Mouse (Mus musculus) R1 (cell line): ENCODE data around the gene Dab1.
A peak's percentile ranks its signal among the peaks of the same experiment; 100 is the strongest.

Source experiments
- DNase-seq: peaks from one replicate; pipeline ENCODE4 v3.0.0-alpha.2; 2018; ENCODE audit warnings: low read depth, low spot score

The Dab1 gene

DNA sequence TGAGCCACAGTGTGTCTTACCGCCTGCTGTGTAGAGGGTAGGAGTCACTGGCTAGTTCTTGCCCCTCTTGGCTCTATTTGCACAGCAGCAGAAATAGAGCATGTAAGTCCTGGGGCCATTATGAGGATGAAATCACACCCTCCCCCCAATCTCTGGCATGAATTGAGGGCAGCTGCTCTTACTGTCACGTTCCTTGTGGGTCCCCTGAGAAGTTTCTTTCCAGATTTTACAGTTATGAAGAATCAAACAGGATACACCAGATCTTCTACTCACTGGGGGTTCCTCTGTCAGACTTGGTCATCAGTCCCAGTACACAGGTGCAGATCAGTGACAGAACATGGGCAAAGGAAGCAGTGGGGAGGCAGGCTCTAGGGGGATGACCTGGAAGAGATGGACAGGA is 825.8 kb downstream of the Dab1 start:
- no peak for DNase-seq

DNA sequence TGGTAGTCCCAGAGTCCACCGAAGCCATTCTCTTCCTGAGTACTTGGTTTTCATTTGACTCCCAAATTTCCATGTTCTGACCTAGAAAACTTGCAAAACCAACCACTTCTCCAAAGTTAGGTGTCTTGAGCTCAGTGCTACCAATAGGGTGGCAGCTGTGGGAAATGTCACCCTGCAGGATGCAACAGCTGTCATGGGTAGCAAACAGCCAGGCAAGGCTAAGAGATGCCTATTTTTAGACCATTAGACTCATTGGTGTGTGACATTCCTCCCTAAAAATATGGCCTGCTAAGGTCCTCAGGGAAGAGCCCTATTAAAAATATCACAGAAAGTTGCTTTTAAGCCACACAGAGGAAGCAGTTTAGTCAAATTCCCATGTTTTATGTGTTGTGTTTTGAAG is 829.0 kb downstream of the Dab1 start:
- no peak for DNase-seq

DNA sequence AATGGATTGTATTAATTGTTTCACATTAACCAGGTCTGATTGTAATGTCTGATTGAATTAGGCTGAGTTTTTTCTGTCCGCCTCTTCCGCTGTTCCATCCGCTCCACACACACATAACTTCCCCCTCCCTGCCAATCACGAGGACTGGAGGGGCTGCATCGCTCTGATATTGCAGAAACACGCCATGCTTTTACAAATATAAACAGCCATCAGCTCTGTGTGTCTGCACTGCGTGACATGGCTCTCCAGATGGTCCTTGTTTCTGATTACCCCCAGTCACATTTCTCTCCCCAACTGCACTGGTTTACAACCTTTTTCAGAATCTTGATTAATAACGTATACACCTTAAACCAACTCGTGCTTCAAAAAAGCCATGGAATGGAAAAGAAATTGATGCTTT is 831.5 kb downstream of the Dab1 start:
- DNase-seq = no peak

- DNase-seq = no peak
Observed at GRCm38 (mm10) chr4:104452587-104452986, 833.4 kb downstream of the Dab1 start.

DNA sequence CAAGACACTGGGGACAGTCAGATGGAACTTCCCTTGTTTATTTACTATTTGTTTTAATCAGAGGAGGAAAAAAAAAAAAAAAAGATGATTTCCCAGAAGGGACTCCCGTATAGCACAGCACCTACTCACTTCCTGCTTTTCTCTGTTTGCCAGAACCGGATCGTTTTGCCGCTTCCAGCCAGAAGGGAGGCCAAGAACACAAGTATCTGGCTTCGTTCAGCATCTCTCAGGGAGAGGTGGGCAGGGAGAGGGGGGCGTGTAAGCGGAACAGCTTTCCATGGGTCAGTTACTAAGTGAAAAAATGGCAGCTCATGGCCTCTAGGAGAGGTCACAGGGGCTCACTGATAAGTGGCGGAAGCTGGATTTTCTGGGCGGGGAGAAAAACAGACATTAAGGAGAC is 836.0 kb downstream of the Dab1 start:
- no peak for DNase-seq

DNA sequence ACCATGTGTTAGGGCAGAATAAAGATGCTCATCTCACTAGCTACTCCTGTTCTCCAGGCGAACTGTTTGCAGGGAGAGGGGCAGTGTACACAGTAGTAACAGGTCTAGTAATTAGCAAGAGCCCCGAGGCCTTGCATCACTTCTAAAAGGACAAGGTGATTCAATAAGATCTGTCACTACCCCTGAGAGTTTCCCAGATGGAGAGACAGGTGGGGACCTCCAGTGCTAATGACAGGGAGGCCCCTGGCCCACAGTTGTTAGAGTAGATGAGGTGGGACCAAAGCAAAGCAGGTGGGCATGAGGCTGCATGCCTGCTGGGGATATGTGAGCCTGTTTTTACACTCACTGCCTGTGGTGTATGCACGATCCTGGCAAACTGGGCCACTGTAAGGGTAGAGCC is 836.6 kb downstream of the Dab1 start:
- DNase-seq = no peak

- DNase-seq = peak; percentile 13
Observed at GRCm38 (mm10) chr4:104456173-104456873, 837.2 kb downstream of the Dab1 start.

DNA sequence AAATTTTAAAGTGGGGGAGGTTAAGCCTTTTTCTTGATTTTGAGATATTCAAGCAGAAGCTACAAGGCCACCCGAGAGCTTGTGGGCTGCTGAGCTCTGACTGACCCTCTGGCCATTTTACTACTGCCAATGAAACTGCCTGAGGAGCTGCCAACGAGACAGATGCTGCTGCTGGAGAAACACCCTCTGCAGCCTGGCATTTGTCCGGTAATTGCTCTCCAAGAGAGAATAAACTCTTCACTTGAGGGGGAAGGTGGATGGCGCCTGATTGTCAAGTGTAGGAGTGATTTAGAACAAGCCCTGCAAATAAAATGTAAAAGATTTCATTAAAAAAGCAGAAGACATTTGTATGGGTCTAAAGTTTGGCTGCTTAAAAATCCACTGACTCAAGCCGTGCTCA is 839.6 kb downstream of the Dab1 start:
- DNase-seq = no peak

GRCm38 (mm10) chr4:104461106-104462011 is 842.2 kb downstream of the Dab1 start:
- no peak for DNase-seq

- no peak for DNase-seq
Observed at GRCm38 (mm10) chr4:104462932-104463780, 844.0 kb downstream of the Dab1 start.

DNA sequence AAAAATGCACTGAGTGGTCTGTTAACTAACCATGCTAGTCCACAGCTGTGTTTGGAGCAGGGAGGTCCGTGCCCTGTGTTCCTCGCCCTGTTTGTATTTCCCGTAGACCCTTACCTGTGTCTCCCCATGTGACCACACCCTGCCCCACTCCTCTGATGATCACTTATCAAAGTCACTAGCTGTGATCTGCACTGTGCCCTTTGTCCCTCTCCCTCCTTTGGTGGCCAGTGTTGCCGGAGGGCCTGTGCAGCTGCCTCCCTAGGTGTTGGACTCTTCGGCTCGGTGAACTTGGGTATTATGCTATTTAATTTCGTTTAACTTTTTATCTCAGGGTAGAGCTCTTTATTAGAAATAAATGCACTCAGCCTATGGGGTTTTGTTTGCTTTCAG is 844.6 kb downstream of the Dab1 start:
- no peak for DNase-seq

DNA sequence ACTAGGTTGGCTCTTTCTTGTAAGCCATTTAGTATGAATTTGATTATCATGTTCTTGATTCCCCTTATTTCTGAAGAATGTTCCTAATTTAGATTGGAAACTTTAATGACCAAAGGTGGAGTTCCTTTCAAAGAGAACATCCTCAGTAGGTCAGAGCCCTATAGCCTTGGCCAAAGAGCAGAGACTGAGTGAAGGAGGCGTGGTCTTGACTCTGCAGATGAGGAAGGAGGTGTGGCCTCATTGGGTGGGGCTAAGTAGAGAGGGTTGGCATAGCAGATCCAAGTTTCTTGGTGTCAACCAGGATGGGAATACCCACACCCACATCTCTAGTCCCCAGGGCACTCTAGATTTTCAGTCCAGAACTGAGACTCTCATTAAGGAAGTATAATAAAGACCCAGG is 846.4 kb downstream of the Dab1 start:
- DNase-seq = peak; percentile 31

GRCm38 (mm10) chr4:104468666-104469065 is 849.5 kb downstream of the Dab1 start:
- DNase-seq = no peak

- no peak for DNase-seq
Observed at GRCm38 (mm10) chr4:104472915-104473314, 853.8 kb downstream of the Dab1 start.

DNA sequence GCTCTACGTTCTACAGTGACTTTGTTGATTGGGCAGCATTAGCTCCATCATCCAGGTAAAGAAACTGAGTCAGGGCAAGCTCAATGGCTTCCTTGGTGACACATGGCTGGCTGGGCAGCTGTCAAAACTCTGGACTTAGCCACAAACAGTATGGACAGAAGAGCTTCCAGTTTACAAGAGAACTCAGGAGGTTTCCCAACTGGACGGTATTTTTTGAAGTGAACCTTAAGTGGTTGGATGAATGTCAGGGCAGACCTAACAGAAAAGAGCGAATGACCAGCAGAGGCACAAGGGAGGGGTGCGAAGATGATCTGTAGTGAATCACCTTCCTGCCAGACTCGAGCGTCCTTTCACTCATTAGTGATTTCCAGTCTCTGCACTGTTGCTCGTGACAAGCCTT is 857.7 kb downstream of the Dab1 start:
- DNase-seq = no peak

GRCm38 (mm10) chr4:104483948-104484347 is 864.8 kb downstream of the Dab1 start:
- no peak for DNase-seq

DNA sequence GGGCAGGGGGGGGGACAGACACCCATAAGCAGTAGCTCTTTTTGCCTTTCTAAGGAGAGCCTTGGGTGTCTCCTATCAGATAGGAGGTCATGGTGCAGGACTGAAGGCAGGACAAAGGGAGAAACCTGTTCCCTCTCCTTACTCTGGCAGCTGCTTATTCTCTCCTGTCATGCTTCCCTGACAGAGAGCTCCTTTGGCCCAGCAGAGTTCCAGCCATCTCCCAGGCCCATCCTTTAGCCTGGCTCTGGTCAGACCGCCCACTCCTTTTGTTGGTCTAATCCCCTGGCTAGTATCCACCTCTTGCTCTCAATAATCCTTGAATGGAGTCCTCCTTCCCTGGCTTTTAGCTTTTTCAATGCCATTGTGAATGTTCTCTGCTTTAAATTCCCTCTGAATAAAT is 878.1 kb downstream of the Dab1 start:
- no peak for DNase-seq

DNA sequence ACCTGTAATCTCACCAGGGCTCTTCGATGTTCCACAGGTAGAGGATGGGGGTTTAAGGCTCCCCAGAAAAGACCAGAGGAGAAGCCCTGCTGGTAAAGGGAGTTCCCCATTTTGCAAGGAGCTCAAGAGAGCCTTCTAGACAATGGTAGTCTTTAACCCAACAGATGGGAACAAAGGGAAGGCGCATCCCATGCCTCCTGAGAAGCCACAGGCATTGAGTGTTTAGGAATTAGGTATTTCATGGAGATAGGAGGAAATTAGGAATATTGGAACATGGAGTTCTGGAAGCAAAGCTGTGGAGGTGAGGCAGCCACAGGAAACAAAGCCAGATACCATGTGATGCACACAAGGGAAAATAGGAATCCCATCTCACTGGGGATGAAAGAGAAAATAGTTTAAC is 881.0 kb downstream of the Dab1 start:
- DNase-seq = peak; percentile 43

- DNase-seq = peak; percentile 33
Observed at GRCm38 (mm10) chr4:104500646-104501045, 881.5 kb downstream of the Dab1 start.

GRCm38 (mm10) chr4:104501245-104501644 is 882.1 kb downstream of the Dab1 start:
- no peak for DNase-seq

GRCm38 (mm10) chr4:104504916-104505315 is 885.8 kb downstream of the Dab1 start:
- peak; percentile 90 for DNase-seq
